Comparison of ENCODE assay signal across 17 mouse cellular contexts in genomic region chr11:36700131-36700530, GRCm38 (mm10).
"Had no signal": no experiment of that assay in that cellular context is flagged by ENCODE, and none has a peak within 500 bp of the region (broad histone marks: within the 10 kb centered on the region; RNA-seq: fewer than 3 reads in every experiment).

No protein-coding gene starts in this region.

- H3K27me3 ChIP-seq: lung, embryonic 15.5 days; megakaryocyte, embryonic 14.5 days; midbrain, embryonic 12.5 days; midbrain, embryonic 15.5 days; neural tube, embryonic 12.5 days had no signal

- H3K9me3 ChIP-seq: lung, embryonic 15.5 days; midbrain, embryonic 12.5 days; midbrain, embryonic 15.5 days; neural tube, embryonic 12.5 days had no signal

- ATAC-seq: liver, postnatal 0 days; lung, postnatal 0 days; midbrain, embryonic 15.5 days had no signal

- H3K4me1 ChIP-seq: lung, embryonic 15.5 days; megakaryocyte, embryonic 14.5 days had no signal

- DNase-seq: liver, postnatal 0 days; lung, adult 2 months; lung, postnatal 14 days; lung, postnatal 36 days; right cerebral cortex, postnatal 14 days; right cerebral cortex, postnatal 4 days; spleen, adult 18-20 months; thymus, adult 18-20 months; thymus, postnatal 14 days; thymus, postnatal 36 days had no signal

- H3K36me3 ChIP-seq: lung, embryonic 15.5 days; midbrain, embryonic 12.5 days; midbrain, embryonic 15.5 days; neural tube, embryonic 12.5 days had no signal

- H3K9ac ChIP-seq: liver, postnatal 0 days; lung, embryonic 15.5 days; midbrain, embryonic 12.5 days; midbrain, embryonic 15.5 days; neural tube, embryonic 12.5 days had no signal

- H3K4me2 ChIP-seq: lung, embryonic 15.5 days; midbrain, embryonic 12.5 days; midbrain, embryonic 15.5 days; neural tube, embryonic 12.5 days had no signal

- H3K4me3 ChIP-seq: lung, embryonic 15.5 days; megakaryocyte, embryonic 14.5 days; midbrain, embryonic 12.5 days; midbrain, embryonic 15.5 days; neural tube, embryonic 12.5 days had no signal

- H3K27ac ChIP-seq: lung, embryonic 15.5 days; macrophage; midbrain, embryonic 12.5 days; midbrain, embryonic 15.5 days; neural tube, embryonic 12.5 days had no signal
